Mouse (Mus musculus) forebrain, embryonic 11.5 days (tissue): Measurements from ENCODE around the gene Lpp. TPM values are rescaled to one million over a fixed set of nuclear protein-coding genes. Genes with fewer than 3 reads are reported as not detected.

ENCODE experiments used
- ATAC-seq: fragments of 200-750 bp; cut with Nextera tagmentation; replicated peaks from 2 replicates; pipeline ENCODE4 v1.8.0; 2017; ENCODE audit warnings: moderate TSS enrichment; ENCODE audit not compliant: low FRiP score
- DNase-seq: peaks from one replicate; pipeline ENCODE4 v3.0.0-alpha.2; 2017; ENCODE audit warnings: low spot score
- H3K27ac ChIP-seq: fragments of 300-500 bp; sonication (generic); 2 replicates; pipeline ENCODE4 v1.5.1; 2014; ENCODE audit warnings: low read depth, low read length
- H3K27me3 ChIP-seq: fragments of 300-500 bp; sonication (generic); 2 replicates; pipeline ENCODE4 v1.6.1; 2014; ENCODE audit warnings: mild to moderate bottlenecking, low read length, mixed read lengths; ENCODE audit not compliant: control insufficient read depth, insufficient read depth
- H3K36me3 ChIP-seq: fragments of 300-500 bp; sonication (generic); 2 replicates; pipeline ENCODE4 v1.6.1; 2014; ENCODE audit warnings: mild to moderate bottlenecking, low read length, moderate library complexity, mixed read lengths; ENCODE audit not compliant: control insufficient read depth, insufficient read depth
- H3K4me1 ChIP-seq: fragments of 300-500 bp; sonication (generic); replicated peaks from 2 replicates; pipeline ENCODE4 v1.6.1; 2014; ENCODE audit warnings: low read length, mixed read lengths; ENCODE audit not compliant: control insufficient read depth, insufficient read depth
- H3K4me2 ChIP-seq: fragments of 300-500 bp; sonication (generic); 2 replicates; pipeline ENCODE4 v1.6.1; 2014; ENCODE audit warnings: low read depth, mild to moderate bottlenecking, low read length, moderate library complexity, mixed read lengths; ENCODE audit not compliant: severe bottlenecking
- H3K4me3 ChIP-seq: fragments of 300-500 bp; sonication (generic); 2 replicates; pipeline ENCODE4 v1.5.1; 2014; ENCODE audit warnings: low read depth, low read length
- H3K9ac ChIP-seq: fragments of 300-500 bp; sonication (generic); 2 replicates; pipeline ENCODE4 v1.6.1; 2014; ENCODE audit warnings: low read length
- H3K9me3 ChIP-seq: fragments of 300-500 bp; sonication (generic); 2 replicates; pipeline ENCODE4 v1.6.1; 2016; ENCODE audit warnings: low read length, mixed read lengths; ENCODE audit not compliant: control insufficient read depth
- WGBS: fragments of 180-500 bp; shearing (Covaris S2); extraction: QIAGEN DNeasy Blood & Tissue Kit; methylation state at CpG from one replicate; pipeline ENCODE4 v1.1.7; 2014; 5-methylcytosine and 5-hydroxymethylcytosine counted together
- polyA plus RNA-seq: library from polyadenylated mRNA; unstranded; fragments of >200 nt; fragmentation: Nextera tagmentation; extraction: Ambion mirVana; gene quantifications from 2 replicates; pipeline ENCODE4 v1.2.1, GENCODE M21; 2014

The Lpp gene
- polyA plus RNA-seq, 1 experiment from 2014 or later, result 22.1 TPM

DNA sequence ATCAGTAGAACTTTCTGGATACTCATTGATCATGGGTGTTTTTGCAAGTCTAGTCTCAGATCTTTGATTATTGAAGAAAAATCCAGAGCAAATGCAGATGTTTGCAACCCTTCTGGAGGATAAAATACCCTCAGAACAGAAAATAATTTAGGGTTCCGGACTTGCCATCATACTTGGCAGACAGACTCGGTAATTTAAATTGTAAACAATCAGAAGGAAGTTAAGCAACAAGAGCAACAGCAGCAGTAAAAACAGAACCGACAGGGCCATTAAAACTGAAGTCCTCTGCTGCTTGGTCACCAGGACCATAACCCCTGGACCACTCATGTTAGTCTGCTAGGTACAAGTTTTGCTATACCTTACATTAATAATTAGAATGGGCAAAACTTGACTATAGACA is 261.8 kb downstream of the Lpp start:
- Histone ChIP-seq H3K36me3 (no peaks in the 10 kb centered on the region), H3K27ac (no peak overlapping the region), H3K9ac (no peak overlapping the region), H3K4me2 (no peak overlapping the region), H3K9me3 (no peaks in the 10 kb centered on the region), H3K27me3 (no peaks in the 10 kb centered on the region), H3K4me3 (no peak overlapping the region), H3K4me1 (no peaks in the 10 kb centered on the region)
- WGBS, result 89% methylated on average over 3 of the region's 3 CpGs
- DNase-seq, result no peak
- no peak for ATAC-seq

DNA sequence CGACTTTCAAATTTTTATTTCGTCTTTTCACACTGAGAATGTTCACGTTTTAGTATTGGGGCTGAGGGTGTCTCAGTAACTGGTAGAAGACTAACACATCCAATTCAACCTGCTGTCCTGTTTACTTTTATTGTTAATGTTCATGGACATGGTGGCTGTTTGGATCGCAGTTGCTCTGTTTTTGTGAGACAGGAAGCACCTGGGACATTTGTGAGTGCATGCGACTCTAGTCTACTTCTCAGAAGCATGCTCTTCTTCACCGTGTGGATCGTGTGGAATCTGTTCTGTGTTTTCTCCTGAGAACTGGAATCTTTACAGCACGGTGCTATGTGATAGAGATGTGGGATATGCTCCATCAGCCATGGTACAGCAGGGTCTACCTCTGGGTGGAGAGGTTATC is 262.7 kb downstream of the Lpp start:
- 94% methylated on average over 8 of the region's 8 CpGs for WGBS

DNA sequence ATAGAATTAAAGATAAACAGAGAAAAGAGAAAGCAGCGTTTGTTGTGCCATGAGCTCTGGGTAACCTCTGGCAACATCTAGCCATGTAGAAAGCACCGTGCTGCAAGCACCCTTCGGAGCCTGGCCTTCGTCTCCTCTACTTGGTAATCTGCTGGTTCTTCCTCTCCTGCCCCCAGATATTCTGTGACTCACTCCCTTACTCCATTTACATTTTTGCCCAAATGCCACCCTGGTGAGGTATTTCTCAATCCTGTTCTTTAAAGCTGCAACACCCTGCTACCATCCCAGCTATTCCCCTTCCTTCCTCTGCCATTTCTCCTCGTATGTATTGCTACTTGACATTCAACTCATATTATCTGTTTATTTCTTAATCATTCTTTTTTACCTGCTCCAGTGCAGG is 263.4 kb downstream of the Lpp start:
- 92% methylated on average over 5 of the region's 5 CpGs for WGBS
- ATAC-seq, result no peak
- Histone ChIP-seq H3K4me1 (no peaks in the 10 kb centered on the region), H3K36me3 (no peaks in the 10 kb centered on the region), H3K27me3 (no peaks in the 10 kb centered on the region), H3K4me2 (no peak overlapping the region), H3K4me3 (no peak overlapping the region), H3K27ac (no peak overlapping the region), H3K9ac (no peak overlapping the region), H3K9me3 (no peaks in the 10 kb centered on the region)
- DNase-seq, result no peak

More for the DNA sequence above, 262.7 kb downstream of the Lpp start:
- Histone ChIP-seq H3K27ac (no peak overlapping the region), H3K4me1 (no peaks in the 10 kb centered on the region), H3K36me3 (no peaks in the 10 kb centered on the region), H3K27me3 (no peaks in the 10 kb centered on the region), H3K9ac (no peak overlapping the region), H3K4me2 (no peak overlapping the region), H3K9me3 (no peaks in the 10 kb centered on the region), H3K4me3 (no peak overlapping the region)
- DNase-seq (no peak), ATAC-seq (no peak)

DNA sequence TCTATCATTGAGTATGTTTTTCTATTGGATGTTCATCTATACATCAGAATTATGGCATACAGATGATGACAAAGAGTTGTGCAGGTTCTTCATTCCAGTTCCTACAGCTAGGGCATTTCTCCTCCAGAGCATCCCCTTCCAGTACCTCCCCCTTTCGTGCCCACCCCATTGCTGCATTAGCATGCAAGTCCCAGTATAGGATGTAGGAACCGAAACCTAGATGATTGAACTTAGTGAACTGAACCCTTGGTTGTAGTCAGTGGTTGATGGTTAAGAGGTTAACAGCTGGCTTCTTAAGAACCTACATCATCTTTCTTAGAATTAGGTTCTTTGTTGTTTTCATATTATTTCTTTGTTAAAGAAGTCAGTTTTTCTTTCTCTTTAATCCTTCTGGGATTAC is 265.7 kb downstream of the Lpp start:
- H3K27ac ChIP-seq, result no peak overlapping the region
- 88% methylated on average over 2 of the region's 2 CpGs for WGBS
- no peak overlapping the region for H3K4me2 ChIP-seq
- H3K4me1 ChIP-seq, result no peaks in the 10 kb centered on the region
- no peaks in the 10 kb centered on the region for H3K9me3 ChIP-seq
- no peaks in the 10 kb centered on the region for H3K27me3 ChIP-seq
- no peak overlapping the region for H3K9ac ChIP-seq
- H3K36me3 ChIP-seq, result no peaks in the 10 kb centered on the region
- no peak for ATAC-seq
- no peak overlapping the region for H3K4me3 ChIP-seq
- no peak for DNase-seq

DNA sequence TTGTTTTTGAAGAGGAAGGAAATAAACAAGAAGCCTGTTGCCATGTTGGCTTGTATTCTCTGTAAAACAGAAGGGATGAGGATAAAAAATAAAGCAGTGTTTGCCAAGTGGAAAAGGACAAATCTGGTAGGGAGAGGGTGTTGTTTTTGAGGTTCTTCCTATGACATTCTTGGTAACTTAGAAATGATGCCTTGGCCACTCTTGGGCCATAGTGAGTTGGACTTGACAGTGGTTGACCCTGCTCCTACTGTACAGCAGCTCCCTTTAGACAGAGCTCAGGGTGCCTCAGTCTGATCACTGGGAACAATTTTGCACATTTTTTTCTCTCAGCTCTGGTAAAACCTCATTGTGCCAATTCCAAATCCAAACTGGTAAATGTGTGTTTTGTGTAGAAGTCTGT is 270.8 kb downstream of the Lpp start:
- Histone ChIP-seq H3K4me3 (no peak overlapping the region), H3K9ac (no peak overlapping the region), H3K36me3 (no peaks in the 10 kb centered on the region), H3K27me3 (no peaks in the 10 kb centered on the region), H3K27ac (no peak overlapping the region), H3K4me1 (no peaks in the 10 kb centered on the region), H3K4me2 (no peak overlapping the region), H3K9me3 (no peaks in the 10 kb centered on the region)
- ATAC-seq, result no peak
- DNase-seq, result no peak

DNA sequence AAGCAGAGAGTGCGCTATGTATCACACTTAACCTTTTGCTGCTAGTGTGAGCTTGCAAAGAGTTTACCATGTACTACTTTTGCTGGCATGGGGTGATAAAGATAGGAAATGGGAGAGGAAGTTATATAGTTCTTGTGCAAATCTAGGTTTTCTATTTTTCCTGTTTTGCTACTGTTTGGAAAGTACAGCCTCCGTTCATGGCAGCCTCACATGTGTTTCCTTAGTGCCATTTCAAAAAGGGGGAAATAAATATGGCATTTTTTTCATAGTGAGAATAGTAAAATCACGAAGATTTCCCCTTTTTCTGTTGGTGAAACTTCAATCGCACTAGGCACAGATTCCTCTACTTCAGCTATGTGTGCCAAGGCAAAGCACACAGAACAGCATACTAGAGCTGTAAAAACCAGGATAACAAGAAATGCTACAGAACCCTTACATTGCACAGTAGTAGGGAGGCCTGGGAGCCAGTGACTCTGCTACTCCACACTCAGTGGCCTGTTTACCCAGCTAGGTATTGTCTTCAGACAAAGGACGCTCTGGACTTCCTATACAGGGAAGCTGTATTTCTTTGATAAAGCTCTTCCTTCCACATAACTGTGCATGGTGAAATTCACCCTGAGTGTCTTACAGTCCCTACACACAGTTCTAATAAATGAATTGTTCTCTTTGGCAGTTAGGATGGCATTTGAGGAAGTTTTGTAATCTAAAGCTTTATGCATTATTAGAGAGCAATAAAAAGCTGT is 276.6 kb downstream of the Lpp start:
- H3K4me3 ChIP-seq, result no peak overlapping the region
- no peak overlapping the region for H3K4me2 ChIP-seq
- H3K4me1 ChIP-seq, result no peaks in the 10 kb centered on the region
- no peaks in the 10 kb centered on the region for H3K36me3 ChIP-seq
- no peaks in the 10 kb centered on the region for H3K27me3 ChIP-seq
- 86% methylated on average over 5 of the region's 5 CpGs for WGBS
- H3K9ac ChIP-seq, result no peak overlapping the region
- DNase-seq, result no peak
- H3K9me3 ChIP-seq, result no peaks in the 10 kb centered on the region
- no peak for ATAC-seq
- no peak overlapping the region for H3K27ac ChIP-seq

DNA sequence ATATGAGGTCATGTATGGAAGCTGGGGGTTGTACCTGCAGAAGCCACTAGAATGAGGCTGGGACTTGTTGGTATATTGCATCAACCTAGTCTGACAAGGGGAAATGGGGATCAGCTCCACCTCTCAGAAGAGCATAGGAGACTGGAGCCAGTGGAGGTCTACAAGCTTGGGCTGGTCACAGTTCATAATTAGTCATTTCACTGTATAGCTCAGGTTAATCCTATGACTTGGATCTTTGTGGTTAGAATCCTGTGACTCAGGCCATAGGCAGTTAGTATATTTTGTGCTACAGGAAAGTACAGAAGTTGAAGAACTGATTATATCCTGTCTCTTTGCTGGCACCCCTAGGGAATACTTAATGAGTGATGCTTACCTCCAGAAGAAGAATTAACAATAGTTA is 285.6 kb downstream of the Lpp start:
- H3K27ac ChIP-seq, result no peak overlapping the region
- H3K9me3 ChIP-seq, result no peaks in the 10 kb centered on the region
- DNase-seq (no peak), ATAC-seq (no peak)
- H3K4me1 ChIP-seq, result no peaks in the 10 kb centered on the region
- no peak overlapping the region for H3K9ac ChIP-seq
- H3K36me3 ChIP-seq, result no peaks in the 10 kb centered on the region
- no peaks in the 10 kb centered on the region for H3K27me3 ChIP-seq
- no peak overlapping the region for H3K4me2 ChIP-seq
- no peak overlapping the region for H3K4me3 ChIP-seq

DNA sequence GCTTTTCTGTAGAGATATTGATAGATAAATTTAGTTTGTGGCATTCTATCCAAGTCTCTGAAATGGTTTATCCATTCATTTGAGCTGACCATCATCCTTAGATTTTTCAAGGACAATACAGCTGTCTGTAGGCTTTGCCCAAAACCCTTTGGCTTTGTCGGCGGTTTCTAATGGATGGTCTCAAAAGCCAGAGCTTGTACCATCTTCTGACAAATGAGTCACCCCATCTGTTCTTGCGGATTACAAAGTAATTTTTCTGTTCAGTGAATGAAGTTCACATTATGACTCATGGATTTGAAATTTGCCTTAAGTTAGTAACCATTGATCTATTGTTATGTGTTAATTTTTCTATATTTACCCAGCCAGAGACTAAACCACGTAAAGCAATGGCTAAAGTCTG is 301.8 kb downstream of the Lpp start:
- Histone ChIP-seq H3K9ac (no peak overlapping the region), H3K4me1 (no peaks in the 10 kb centered on the region), H3K27ac (no peak overlapping the region), H3K9me3 (no peaks in the 10 kb centered on the region), H3K4me3 (no peak overlapping the region), H3K27me3 (no peaks in the 10 kb centered on the region), H3K4me2 (no peak overlapping the region), H3K36me3 (no peaks in the 10 kb centered on the region)
- no peak for DNase-seq
- WGBS, result 90% methylated on average over 4 of the region's 4 CpGs
- ATAC-seq, result no peak

DNA sequence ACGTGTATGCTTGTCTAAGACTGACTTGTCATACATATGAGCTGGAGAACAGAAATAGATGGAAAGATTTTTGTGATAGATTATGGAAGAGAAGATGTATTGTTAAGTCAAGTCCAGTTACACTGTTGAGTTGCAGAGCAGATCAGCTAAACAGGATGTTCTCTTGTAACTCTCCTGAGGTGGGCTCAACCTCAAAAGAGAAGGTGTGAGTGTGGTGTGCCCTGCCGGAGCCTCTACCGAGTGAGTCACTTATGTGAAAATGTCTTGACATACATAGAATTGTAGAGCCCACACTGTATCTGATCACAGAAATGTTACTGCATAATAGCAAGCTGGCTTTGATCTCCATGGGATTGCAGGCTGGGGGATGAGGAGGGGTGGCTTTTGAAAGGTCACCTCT is 310.9 kb downstream of the Lpp start:
- DNase-seq (no peak), ATAC-seq (no peak)
- 94% methylated on average over 3 of the region's 3 CpGs for WGBS
- no peak overlapping the region for H3K27ac ChIP-seq
- H3K4me3 ChIP-seq, result no peak overlapping the region
- H3K9ac ChIP-seq, result no peak overlapping the region
- H3K27me3 ChIP-seq, result no peaks in the 10 kb centered on the region
- H3K4me2 ChIP-seq, result no peak overlapping the region
- no peaks in the 10 kb centered on the region for H3K9me3 ChIP-seq
- no peaks in the 10 kb centered on the region for H3K36me3 ChIP-seq
- no peaks in the 10 kb centered on the region for H3K4me1 ChIP-seq
